Mouse (Mus musculus) spleen, postnatal 10 days (tissue): ENCODE measurements around the gene Jmjd8.
"Not testable (repeated sequence)": the region's sequence is repeated elsewhere in the genome, so short reads cannot be mapped to it uniquely, and the experiment has no call there.

Experiments used
- DNase-seq, 2 experiments: peaks; one replicate each; pipeline ENCODE4 v3.0.0; 2021 to 2022; ENCODE audit warnings: low spot score in 2 of 2

The Jmjd8 gene

GRCm38 (mm10) chr17:25828712-25829557 lies at the start of gene Jmjd8:
Gene Jmjd8, plus strand, starts transcription at chr17:25828867.
- peak; percentile 61 to 78 for DNase-seq

GRCm38 (mm10) chr17:25781339-25781738 lies 47.3 kb upstream of the Jmjd8 start:
- DNase-seq = no peak

- DNase-seq = no peak
Observed at GRCm38 (mm10) chr17:25783086-25783485, 45.6 kb upstream of the Jmjd8 start.

- peak in 1 of 2 experiments; percentile 13 for DNase-seq
Observed at GRCm38 (mm10) chr17:25783861-25784574, 44.6 kb upstream of the Jmjd8 start.

- peak; percentile 92 to 97 for DNase-seq
Observed at GRCm38 (mm10) chr17:25785281-25785745, 43.4 kb upstream of the Jmjd8 start, which contains the start of gene Haghl. Gene Haghl, minus strand, starts transcription at chr17:25785673.

- DNase-seq = no peak
Observed at GRCm38 (mm10) chr17:25786280-25786679, 42.4 kb upstream of the Jmjd8 start, which contains the start of gene Ccdc78. Gene Ccdc78, plus strand, starts transcription at chr17:25786580.

GRCm38 (mm10) chr17:25786781-25787504 lies 41.7 kb upstream of the Jmjd8 start:
- DNase-seq = no peak

GRCm38 (mm10) chr17:25791320-25791842 lies 37.3 kb upstream of the Jmjd8 start:
- no peak for DNase-seq

- peak; percentile 89 to 90 for DNase-seq
Observed at GRCm38 (mm10) chr17:25791843-25792527, 36.7 kb upstream of the Jmjd8 start.

GRCm38 (mm10) chr17:25792615-25793014 lies 36.1 kb upstream of the Jmjd8 start, which contains the start of gene Fam173a:
Gene Fam173a, minus strand, starts transcription at chr17:25792901.
- DNase-seq = peak in 1 of 2 experiments; percentile 83

- DNase-seq = no peak
Observed at GRCm38 (mm10) chr17:25794197-25794596, 34.5 kb upstream of the Jmjd8 start.

GRCm38 (mm10) chr17:25794998-25795397 lies 33.7 kb upstream of the Jmjd8 start:
- no peak for DNase-seq

GRCm38 (mm10) chr17:25795609-25796092 lies 33.0 kb upstream of the Jmjd8 start, which contains the start of gene AC134908.4:
Gene AC134908.4, minus strand, starts transcription at chr17:25795659.
- no peak for DNase-seq

- peak; percentile 46 for DNase-seq
Observed at GRCm38 (mm10) chr17:25796211-25796771, 32.4 kb upstream of the Jmjd8 start.

- peak; percentile 78 to 93 for DNase-seq
Observed at GRCm38 (mm10) chr17:25796951-25797369, 31.7 kb upstream of the Jmjd8 start, which contains the start of gene Metrn. Gene Metrn, minus strand, starts transcription at chr17:25797136.

- peak; percentile 47 to 69 for DNase-seq
Observed at GRCm38 (mm10) chr17:25801029-25801428, 27.6 kb upstream of the Jmjd8 start.

- no peak for DNase-seq
Observed at GRCm38 (mm10) chr17:25802825-25803517, 25.7 kb upstream of the Jmjd8 start.

GRCm38 (mm10) chr17:25806507-25806906 lies 22.2 kb upstream of the Jmjd8 start:
- no peak for DNase-seq

GRCm38 (mm10) chr17:25807452-25807851 lies 21.2 kb upstream of the Jmjd8 start:
- not testable (repeated sequence) for DNase-seq
